Mouse (Mus musculus) stomach, postnatal 0 days (tissue): Measurements from ENCODE around the gene Ncbp2.

Experiments
- CTCF ChIP-seq: IDR thresholded peaks from 2 replicates; pipeline ENCODE4 v1.5.1; 2016; ENCODE audit warnings: antibody characterized with exemption, low read depth, mild to moderate bottlenecking, moderate library complexity
- EP300 ChIP-seq: optimal IDR thresholded peaks from 2 replicates; pipeline ENCODE3; 2016; ENCODE audit warnings: antibody characterized with exemption

GRCm38 (mm10) chr16:31903239-31903638 is 45.1 kb upstream of the Ncbp2 start:
- TF ChIP-seq CTCF: no peak
- TF ChIP-seq EP300: no peak
